ENCODE assay signal across 9 mouse cellular contexts in genomic region chr12:71863846-71864543, GRCm38 (mm10). TPM values are rescaled to one million over a fixed set of nuclear protein-coding genes. Genes with fewer than 3 reads are reported as not detected.
DNase-seq lines count a peak whose midpoint lies in the region; ATAC-seq and TF ChIP-seq lines count a peak whose summit lies in the region.
"Had no signal": no experiment of that assay in that cellular context is flagged by ENCODE, and none has a peak within 500 bp of the region (broad histone marks: within the 10 kb centered on the region; RNA-seq: fewer than 3 reads in every experiment).

No protein-coding gene starts in this region.

- no peak overlapping the region for H3K4me3 ChIP-seq in spleen, adult 2 months (ENCODE audit: extremely low read depth, insufficient read depth, insufficient read length)
- no peak overlapping the region for H3K4me3 ChIP-seq in kidney, postnatal 0 days (replicated peaks; ENCODE audit: low read depth, low read length)
- H3K4me3 ChIP-seq in stomach, embryonic 14.5 days (ENCODE audit: low read depth, low read length), result no peak overlapping the region
- H3K4me3 ChIP-seq in forebrain, embryonic 16.5 days (replicated peaks; ENCODE audit: low read length), result no peak overlapping the region
- H3K4me3 ChIP-seq: liver, embryonic 15.5 days had no signal

- peak overlapping the region; percentile 5; the same call in 1 of the 2 replicates for H3K27ac ChIP-seq in spleen, adult 2 months (ENCODE audit: insufficient read depth, low read length)
- H3K27ac ChIP-seq in kidney, postnatal 0 days, result 0 out of 2 replicates have a peak overlapping the region, but pooled peaks have one; percentile 13
- H3K27ac ChIP-seq in stomach, embryonic 14.5 days (ENCODE audit: low read length), result 0 out of 2 replicates have a peak overlapping the region, but pooled peaks have one; percentile 41
- H3K27ac ChIP-seq in forebrain, embryonic 16.5 days (ENCODE audit: low read length), result no peak overlapping the region
- H3K27ac ChIP-seq: liver, embryonic 15.5 days had no signal

- no peaks in the 10 kb centered on the region for H3K27me3 ChIP-seq in spleen, adult 2 months (ENCODE audit: control insufficient read depth, insufficient read depth, low read length)
- no peaks in the 10 kb centered on the region for H3K27me3 ChIP-seq in kidney, postnatal 0 days (ENCODE audit: insufficient read depth, low read length)
- no peaks in the 10 kb centered on the region for H3K27me3 ChIP-seq in stomach, embryonic 14.5 days (ENCODE audit: control insufficient read depth, insufficient read depth, low read length)
- no peaks in the 10 kb centered on the region for H3K27me3 ChIP-seq in forebrain, embryonic 16.5 days (replicated peaks; ENCODE audit: control insufficient read depth, insufficient read depth, low read length)
- H3K27me3 ChIP-seq: liver, embryonic 15.5 days had no signal

- TF ChIP-seq POLR2A in spleen, adult 2 months (IDR thresholded peaks at IDR 0.05; ENCODE audit: low read depth, low read length), result no peak

- peak; percentile 45; the same call in 1 of the 2 replicates for ATAC-seq in kidney, postnatal 0 days (replicated peaks; ENCODE audit: low FRiP score, low read depth)
- 0 out of 2 replicates have a peak, but pooled peaks have one; percentile 50 for ATAC-seq in stomach, embryonic 14.5 days (ENCODE audit: insufficient number of reproducible peaks, insufficient read depth, low FRiP score, low read depth)
- ATAC-seq in forebrain, embryonic 16.5 days, result no peak

- peaks cover 4% of the 10 kb centered on the region for H3K4me1 ChIP-seq in spleen, adult 2 months (ENCODE audit: control insufficient read depth, insufficient read depth, insufficient read length)
- H3K4me1 ChIP-seq in kidney, postnatal 0 days (replicated peaks; ENCODE audit: insufficient read depth, low read length), result 0 out of 2 replicates have a peak, but pooled peaks cover 2% of the 10 kb centered on the region
- H3K4me1 ChIP-seq in stomach, embryonic 14.5 days (ENCODE audit: control insufficient read depth, insufficient read depth, low read length), result peaks cover 19% of the 10 kb centered on the region
- H3K4me1 ChIP-seq in forebrain, embryonic 16.5 days (replicated peaks; ENCODE audit: control insufficient read depth, insufficient read depth, low read length), result peaks cover 6% of the 10 kb centered on the region; the same call in 1 of the 2 replicates

- H3K36me3 ChIP-seq in spleen, adult 2 months (ENCODE audit: control insufficient read depth, insufficient read depth, low read length), result 0 out of 2 replicates have a peak, but pooled peaks cover 1% of the 10 kb centered on the region
- H3K36me3 ChIP-seq in kidney, postnatal 0 days (ENCODE audit: insufficient read depth, low read length), result 0 out of 2 replicates have a peak, but pooled peaks cover 3% of the 10 kb centered on the region
- no peaks in the 10 kb centered on the region for H3K36me3 ChIP-seq in stomach, embryonic 14.5 days (ENCODE audit: control insufficient read depth, insufficient read depth, low read length)
- no peaks in the 10 kb centered on the region for H3K36me3 ChIP-seq in forebrain, embryonic 16.5 days (ENCODE audit: control insufficient read depth, insufficient read depth)

- WGBS in spleen, adult 2 months, result 51% methylated on average over 10 of the region's 10 CpGs
- 31% methylated on average over 10 of the region's 10 CpGs for WGBS in kidney, postnatal 0 days
- WGBS in stomach, embryonic 14.5 days, result 36% methylated on average over 10 of the region's 10 CpGs
- WGBS in forebrain, embryonic 16.5 days, result 64% methylated on average over 10 of the region's 10 CpGs

- H3K9ac ChIP-seq in kidney, postnatal 0 days (ENCODE audit: low read depth, low read length), result no peak overlapping the region
- no peak overlapping the region for H3K9ac ChIP-seq in stomach, embryonic 14.5 days (replicated peaks; ENCODE audit: low read depth, low read length)
- H3K9ac ChIP-seq in forebrain, embryonic 16.5 days (replicated peaks; ENCODE audit: low read depth, low read length), result no peak overlapping the region
- H3K9ac ChIP-seq: liver, embryonic 15.5 days had no signal

- H3K4me2 ChIP-seq in kidney, postnatal 0 days (ENCODE audit: low read length), result peak overlapping the region; percentile 25; the same call in 1 of the 2 replicates
- peak overlapping the region; percentile 4; the same call in 1 of the 2 replicates for H3K4me2 ChIP-seq in stomach, embryonic 14.5 days (replicated peaks; ENCODE audit: low read depth, low read length)
- H3K4me2 ChIP-seq in forebrain, embryonic 16.5 days (ENCODE audit: low read length), result no peak overlapping the region
- H3K4me2 ChIP-seq: liver, embryonic 15.5 days had no signal

- DNase-seq in spleen, adult 2 months (ENCODE audit: low read depth in 1 of 2, low spot score in 2 of 2), result peak in 1 of 2 experiments; percentile 27
- no peak for DNase-seq in spleen, adult 18-20 months
- peak; percentile 99 for DNase-seq in heart, adult 11 months
- peak; percentile 86 for DNase-seq in kidney, postnatal 0 days (ENCODE audit: low spot score)
- DNase-seq in urinary bladder, postnatal 14 days (ENCODE audit: low spot score), result no peak
- DNase-seq in urinary bladder, postnatal 10 days (ENCODE audit: low spot score), result no peak

- no peak for TF ChIP-seq CTCF in spleen, adult 2 months (IDR thresholded peaks at IDR 0.05; ENCODE audit: extremely low read depth, insufficient read depth, insufficient read length, insufficient replicate concordance)
- no peak for TF ChIP-seq CTCF in kidney, postnatal 0 days (IDR thresholded peaks at IDR 0.05; ENCODE audit: low read depth)

- no peaks in the 10 kb centered on the region for H3K9me3 ChIP-seq in kidney, postnatal 0 days (replicated peaks; ENCODE audit: low read length)
- no peaks in the 10 kb centered on the region for H3K9me3 ChIP-seq in stomach, embryonic 14.5 days (ENCODE audit: control insufficient read depth, low read depth, low read length)
- no peaks in the 10 kb centered on the region for H3K9me3 ChIP-seq in forebrain, embryonic 16.5 days (ENCODE audit: control insufficient read depth, low read length)
- H3K9me3 ChIP-seq: liver, embryonic 15.5 days had no signal

RNA-seq across cellular contexts. Expression of gene Daam1, which starts 33.1 kb away (rescaled TPM):
- polyA plus RNA-seq in spleen, adult 2 months (2012; rRNA removed), result 2.2 TPM in 2 replicates
- polyA plus RNA-seq in kidney, postnatal 0 days (2015; fragmentation: Nextera tagmentation; extraction: Ambion mirVana), result 5.0 and 5.6 TPM in 2 replicates
- 18.6 and 19.7 TPM in 2 replicates for polyA plus RNA-seq in stomach, embryonic 14.5 days (2014; fragmentation: Nextera tagmentation; extraction: Ambion mirVana)
- polyA plus RNA-seq in forebrain, embryonic 16.5 days (2015; fragmentation: Nextera tagmentation; extraction: Ambion mirVana), result 28.1 and 29.7 TPM in 2 replicates

Comparison
In these comparisons a context has a peak if more than half of its experiments do, and no peak if none do; other contexts are left out.
1. DNase-seq: peak in heart, adult 11 months (single experiment) and kidney, postnatal 0 days (single experiment); none in spleen, adult 18-20 months (0 of 2), urinary bladder, postnatal 14 days (single experiment) and urinary bladder, postnatal 10 days (single experiment).